Mouse (Mus musculus) liver, embryonic 14.5 days (tissue): ENCODE data around the gene Ggt1.

Experiments
- CTCF ChIP-seq: IDR thresholded peaks from 2 replicates; pipeline ENCODE4 v1.5.1; 2016; ENCODE audit warnings: antibody characterized with exemption, low read depth, control low read depth
- EP300 ChIP-seq: IDR thresholded peaks from 2 replicates; pipeline ENCODE4 v1.6.1; 2016; ENCODE audit warnings: antibody characterized with exemption, low read depth

DNA sequence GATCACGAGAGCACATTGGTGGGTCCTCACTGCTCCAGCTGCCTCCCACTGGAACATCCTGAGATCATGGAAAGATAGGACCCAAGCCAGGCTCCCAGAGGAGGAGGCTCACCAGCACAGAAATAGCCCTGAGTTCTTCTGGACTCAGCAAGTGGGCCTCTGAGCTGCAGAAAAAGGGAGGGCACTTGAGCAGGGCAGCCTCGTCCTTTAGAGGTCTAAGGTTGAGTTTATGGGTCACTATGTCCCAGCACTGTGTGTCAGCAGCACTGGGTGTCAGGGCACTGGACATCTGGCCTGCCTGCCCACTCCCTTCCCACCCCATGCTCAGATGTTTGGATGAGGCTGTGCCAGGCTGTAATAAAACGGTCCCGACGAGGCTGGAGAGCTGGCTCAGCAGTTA, 26.9 kb downstream of the Ggt1 start:
- TF ChIP-seq CTCF (no peak), EP300 (no peak)
